ENCODE assay signal across 8 mouse cellular contexts in the genomic region with DNA sequence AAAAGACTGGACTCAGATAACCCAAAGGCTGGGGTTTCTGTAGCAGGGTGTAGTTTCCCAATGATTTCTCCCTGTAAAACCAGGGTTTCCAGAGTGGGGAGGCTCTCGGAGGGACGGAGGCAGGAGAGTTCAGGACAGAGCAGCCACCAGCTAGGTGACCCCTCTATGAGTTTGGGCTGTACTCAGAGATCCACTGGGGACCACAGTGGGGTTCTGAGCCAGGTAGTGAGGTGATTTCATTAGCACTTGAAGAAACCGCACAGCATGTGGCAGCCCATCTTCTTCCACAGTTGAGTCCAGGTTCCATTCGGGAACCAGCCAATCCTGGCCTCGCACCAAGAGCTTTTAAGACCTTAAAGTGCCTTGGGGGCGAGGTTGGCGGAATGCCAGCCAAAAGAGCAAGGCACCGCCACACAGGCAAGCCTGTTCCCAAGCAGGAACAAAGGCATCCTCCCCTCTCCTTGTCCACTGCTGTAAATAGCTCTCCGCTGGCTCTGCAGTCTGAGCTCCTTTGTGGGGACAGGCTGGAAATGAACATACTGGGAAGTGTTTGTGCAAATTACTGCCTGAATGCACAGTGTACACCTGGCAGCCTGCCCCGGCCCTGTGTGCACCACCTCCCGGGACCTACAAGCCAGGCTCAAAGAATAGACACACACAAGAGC. TPM values are rescaled to one million over a fixed set of nuclear protein-coding genes. Genes with fewer than 3 reads are reported as not detected.
DNase-seq lines count a peak whose midpoint lies in the region; ATAC-seq and TF ChIP-seq lines count a peak whose summit lies in the region.

No protein-coding gene starts in this region.

- H3K4me3 ChIP-seq in neural tube, embryonic 11.5 days (ENCODE audit: low read depth, low read length) = no peak overlapping the region
- no peak overlapping the region for H3K4me3 ChIP-seq in forebrain, postnatal 0 days (ENCODE audit: low read depth, low read length)
- H3K4me3 ChIP-seq in hindbrain, embryonic 16.5 days (ENCODE audit: low read length) = no peak overlapping the region
- no peak overlapping the region for H3K4me3 ChIP-seq in left cerebral cortex, adult 2 months
- H3K4me3 ChIP-seq in midbrain, embryonic 14.5 days (replicated peaks; ENCODE audit: low read depth, low read length) = no peak overlapping the region

- no peak for TF ChIP-seq CTCF in forebrain, postnatal 0 days (IDR thresholded peaks at IDR 0.05; ENCODE audit: low read depth)
- no peak for TF ChIP-seq CTCF in left cerebral cortex, adult 2 months (IDR thresholded peaks at IDR 0.05)

- WGBS in neural tube, embryonic 11.5 days = 39% methylated on average over 11 of the region's 11 CpGs
- WGBS in forebrain, postnatal 0 days = 10% methylated on average over 11 of the region's 11 CpGs
- 11% methylated on average over 11 of the region's 11 CpGs for WGBS in hindbrain, embryonic 16.5 days
- WGBS in midbrain, embryonic 14.5 days = 20% methylated on average over 11 of the region's 11 CpGs

- intact Hi-C loops in left cerebral cortex, adult 2 months (cut with DNase I) = no loop called here

- H3K4me1 ChIP-seq in neural tube, embryonic 11.5 days (ENCODE audit: control insufficient read depth, insufficient read depth, low read length) = peaks cover 5% of the 10 kb centered on the region
- peaks cover 10% of the 10 kb centered on the region; the same call in 1 of the 2 replicates for H3K4me1 ChIP-seq in forebrain, postnatal 0 days (ENCODE audit: insufficient read depth)
- peaks cover 21% of the 10 kb centered on the region for H3K4me1 ChIP-seq in hindbrain, embryonic 16.5 days (ENCODE audit: control insufficient read depth, insufficient read depth, low read depth, low read length)
- peaks cover 23% of the 10 kb centered on the region for H3K4me1 ChIP-seq in midbrain, embryonic 14.5 days (ENCODE audit: control insufficient read depth, insufficient read depth, low read length)

- H3K9ac ChIP-seq in neural tube, embryonic 11.5 days (ENCODE audit: low read length) = peak overlapping the region; percentile 5; the same call in 1 of the 2 replicates
- H3K9ac ChIP-seq in forebrain, postnatal 0 days = no peak overlapping the region
- H3K9ac ChIP-seq in hindbrain, embryonic 16.5 days (ENCODE audit: low read depth, low read length) = peak overlapping the region; percentile 43; the same call in 1 of the 2 replicates
- peak overlapping the region; percentile 31; the same call in 1 of the 2 replicates for H3K9ac ChIP-seq in midbrain, embryonic 14.5 days (replicated peaks; ENCODE audit: low read length)

- no peak overlapping the region for H3K4me2 ChIP-seq in neural tube, embryonic 11.5 days (ENCODE audit: low read depth)
- H3K4me2 ChIP-seq in forebrain, postnatal 0 days (ENCODE audit: low read depth) = no peak overlapping the region; the same call in 1 of the 2 replicates
- peak overlapping the region; percentile 4; the same call in 1 of the 2 replicates for H3K4me2 ChIP-seq in hindbrain, embryonic 16.5 days (ENCODE audit: low read length)
- peak overlapping the region; percentile 25; the same call in 1 of the 2 replicates for H3K4me2 ChIP-seq in midbrain, embryonic 14.5 days (ENCODE audit: low read length)

- peak; percentile 70 for DNase-seq in neural tube, embryonic 11.5 days (ENCODE audit: low spot score)
- no peak for DNase-seq in neural tube, embryonic 10.5 days (ENCODE audit: extremely low spot score, low spot score)
- peak; percentile 76 for DNase-seq in forebrain, postnatal 0 days
- DNase-seq in left cerebral cortex, adult 2 months (ENCODE audit: extremely low spot score in 1 of 2, low spot score in 2 of 2) = peak; percentile 25 to 51
- DNase-seq in midbrain, embryonic 14.5 days = peak; percentile 91
- DNase-seq in testis, postnatal 10 days (ENCODE audit: low spot score) = peak; percentile 88

- 0 out of 2 replicates have a peak overlapping the region, but pooled peaks have one; percentile 11 for H3K27ac ChIP-seq in neural tube, embryonic 11.5 days (ENCODE audit: low read depth, low read length)
- peak overlapping the region; percentile 57 for H3K27ac ChIP-seq in forebrain, postnatal 0 days (ENCODE audit: low read depth, low read length)
- H3K27ac ChIP-seq in hindbrain, embryonic 16.5 days (ENCODE audit: low read depth, low read length) = peak overlapping the region; percentile 77
- H3K27ac ChIP-seq in left cerebral cortex, adult 2 months = no peak overlapping the region
- H3K27ac ChIP-seq in midbrain, embryonic 14.5 days (replicated peaks; ENCODE audit: low read depth, low read length) = peak overlapping the region; percentile 86

- no peaks in the 10 kb centered on the region for H3K36me3 ChIP-seq in neural tube, embryonic 11.5 days (ENCODE audit: control insufficient read depth, insufficient read depth, low read length)
- H3K36me3 ChIP-seq in forebrain, postnatal 0 days (ENCODE audit: insufficient read depth) = no peaks in the 10 kb centered on the region
- H3K36me3 ChIP-seq in hindbrain, embryonic 16.5 days (ENCODE audit: control insufficient read depth, insufficient read depth, low read length) = no peaks in the 10 kb centered on the region
- no peaks in the 10 kb centered on the region for H3K36me3 ChIP-seq in midbrain, embryonic 14.5 days (ENCODE audit: control insufficient read depth, insufficient read depth, low read length)

- H3K9me3 ChIP-seq in neural tube, embryonic 11.5 days (ENCODE audit: control insufficient read depth, low read length) = no peaks in the 10 kb centered on the region
- no peaks in the 10 kb centered on the region for H3K9me3 ChIP-seq in forebrain, postnatal 0 days (ENCODE audit: low read length)
- H3K9me3 ChIP-seq in hindbrain, embryonic 16.5 days (ENCODE audit: control insufficient read depth, low read length) = no peaks in the 10 kb centered on the region
- no peaks in the 10 kb centered on the region for H3K9me3 ChIP-seq in midbrain, embryonic 14.5 days (ENCODE audit: control insufficient read depth, low read length)

- ATAC-seq in neural tube, embryonic 11.5 days (ENCODE audit: insufficient read depth, low FRiP score, low TSS enrichment) = peak; percentile 87
- ATAC-seq in forebrain, postnatal 0 days = peak; percentile 95
- peak; percentile 94 for ATAC-seq in hindbrain, embryonic 16.5 days
- peak; percentile 89 for ATAC-seq in midbrain, embryonic 14.5 days (ENCODE audit: low FRiP score, low TSS enrichment)
- no peak for ATAC-seq in erythroblast, adult 5-6 weeks (replicated peaks; ENCODE audit: low FRiP score, poor library complexity, severe bottlenecking)

- no peaks in the 10 kb centered on the region for H3K27me3 ChIP-seq in neural tube, embryonic 11.5 days (ENCODE audit: control insufficient read depth, insufficient read depth, low read length)
- no peaks in the 10 kb centered on the region; the same call in 1 of the 2 replicates for H3K27me3 ChIP-seq in forebrain, postnatal 0 days (ENCODE audit: insufficient read depth, low read length)
- H3K27me3 ChIP-seq in hindbrain, embryonic 16.5 days (replicated peaks; ENCODE audit: control insufficient read depth, insufficient read depth, low read length) = no peaks in the 10 kb centered on the region
- no peaks in the 10 kb centered on the region for H3K27me3 ChIP-seq in midbrain, embryonic 14.5 days (ENCODE audit: control insufficient read depth, insufficient read depth, low read length)

RNA-seq across cellular contexts. Expression of a gene that starts 10.4 kb away (rescaled TPM):
- polyA plus RNA-seq in neural tube, embryonic 11.5 days (2014; fragmentation: Nextera tagmentation; extraction: Ambion mirVana) = 48.8 and 60.3 TPM in 2 replicates
- 76.1 and 104 TPM in 2 replicates for total RNA-seq in forebrain, postnatal 0 days (2014; rRNA removed)
- 54.9 and 69.4 TPM in 2 replicates for polyA plus RNA-seq in forebrain, postnatal 0 days (2015; fragmentation: Nextera tagmentation; extraction: Ambion mirVana)
- 95.2 and 106 TPM in 2 replicates for polyA plus RNA-seq in hindbrain, embryonic 16.5 days (2015; fragmentation: Nextera tagmentation; extraction: Ambion mirVana)
- 100 to 1,000 TPM; 140 to 156 TPM for total RNA-seq in left cerebral cortex, adult 2 months (2021)
- 44.2 and 51.2 TPM in 2 replicates for polyA plus RNA-seq in midbrain, embryonic 14.5 days (2014; fragmentation: Nextera tagmentation; extraction: Ambion mirVana)
- 2.5 TPM in 1 of 2 replicates, not detected in the other for total RNA-seq in erythroblast, adult 5-6 weeks (2015; ENCODE audit: low replicate concordance)
- 1.3 and 2.4 TPM in 2 replicates for total RNA-seq in erythroblast, adult 5-6 weeks (2017; ENCODE audit: low replicate concordance)

RNA-seq across cellular contexts. Expression of a gene that starts 53.0 kb away (rescaled TPM):
- 24.4 and 30.0 TPM in 2 replicates for polyA plus RNA-seq in neural tube, embryonic 11.5 days (2014; fragmentation: Nextera tagmentation; extraction: Ambion mirVana)
- total RNA-seq in forebrain, postnatal 0 days (2014; rRNA removed) = 34.8 and 61.6 TPM in 2 replicates
- polyA plus RNA-seq in forebrain, postnatal 0 days (2015; fragmentation: Nextera tagmentation; extraction: Ambion mirVana) = 85.9 and 94.3 TPM in 2 replicates
- 53.7 and 58.4 TPM in 2 replicates for polyA plus RNA-seq in hindbrain, embryonic 16.5 days (2015; fragmentation: Nextera tagmentation; extraction: Ambion mirVana)
- 10 to 100 TPM; 25.3 to 29.6 TPM for total RNA-seq in left cerebral cortex, adult 2 months (2021)
- polyA plus RNA-seq in midbrain, embryonic 14.5 days (2014; fragmentation: Nextera tagmentation; extraction: Ambion mirVana) = 44.4 and 73.1 TPM in 2 replicates
- total RNA-seq in erythroblast, adult 5-6 weeks (2015; ENCODE audit: low replicate concordance) = 3.7 and 3.8 TPM in 2 replicates
- 0.56 and 12.9 TPM in 2 replicates for total RNA-seq in erythroblast, adult 5-6 weeks (2017; ENCODE audit: low replicate concordance)

Comparison
In these comparisons a context has a peak if more than half of its experiments do, and no peak if none do; other contexts are left out.
1. H3K4me2 ChIP-seq: peak in hindbrain, embryonic 16.5 days (single experiment) and midbrain, embryonic 14.5 days (single experiment); none in neural tube, embryonic 11.5 days (single experiment) and forebrain, postnatal 0 days (single experiment).